Mouse (Mus musculus) c-Kit-positive CD71-positive TER-119-positive erythroid progenitor cells, embryonic 14.5 days (primary cell): ENCODE measurements around the gene Grtp1.

Experiments used
- DNase-seq: peaks from one replicate; pipeline ENCODE4 v3.0.0-alpha.2; 2013; ENCODE audit warnings: low spot score

Gene Grtp1

DNA sequence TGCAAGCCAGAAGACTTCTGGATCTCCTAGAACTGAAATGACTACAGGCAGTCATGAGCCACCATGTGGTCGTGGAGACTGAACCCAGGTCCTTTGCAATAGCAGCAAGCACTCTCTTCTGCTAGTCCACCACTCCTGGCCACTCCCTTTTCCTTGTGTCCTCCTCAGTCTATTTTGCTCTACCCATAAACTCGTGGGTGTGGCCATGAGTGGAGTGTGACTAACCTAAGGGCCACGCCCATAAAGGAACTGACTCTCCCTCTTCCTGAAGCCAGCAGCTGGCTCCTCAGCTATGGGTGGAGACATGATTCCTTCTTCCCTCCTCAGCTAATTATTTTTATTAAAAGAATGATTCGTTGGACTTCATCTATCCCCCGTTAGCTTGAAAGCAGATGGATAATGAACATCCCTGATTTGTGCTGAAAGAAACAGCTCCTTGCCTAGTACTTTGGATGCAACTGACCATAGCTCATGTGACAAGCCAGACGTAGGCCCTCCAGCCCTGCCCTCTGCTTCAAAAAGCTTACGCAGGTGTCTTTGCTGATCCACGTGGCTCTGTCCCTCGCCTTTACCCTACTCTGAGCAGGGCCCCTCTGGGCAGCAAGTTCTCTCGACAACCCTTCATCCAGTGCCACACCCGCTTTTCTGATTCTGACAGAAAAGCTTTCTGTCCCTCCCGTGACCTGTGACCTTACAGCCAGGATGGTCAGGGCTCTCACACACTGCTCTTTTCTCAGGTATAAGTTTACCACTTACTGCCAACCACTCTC lies 4.1 kb upstream of the Grtp1 start:
- DNase-seq = peak; percentile 76

DNA sequence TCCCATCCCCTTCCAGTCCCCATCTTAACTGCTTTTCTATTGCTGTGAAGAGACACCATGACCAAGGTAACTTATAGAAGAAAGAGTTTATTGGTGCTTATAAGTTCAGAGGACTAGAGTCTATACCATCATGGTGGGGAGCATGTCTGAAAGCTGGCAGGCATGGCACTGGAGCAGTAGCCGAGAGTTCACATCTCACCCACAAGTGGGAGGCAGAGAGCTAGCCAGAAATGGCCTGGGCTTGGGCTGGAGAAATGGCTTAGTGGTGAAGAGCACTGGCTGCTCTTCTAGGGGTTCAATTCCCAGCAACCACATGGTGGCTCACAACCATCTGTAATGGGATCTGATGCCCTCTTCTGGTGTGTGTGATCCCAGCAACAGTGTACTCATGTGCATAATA lies 3.1 kb upstream of the Grtp1 start:
- DNase-seq = peak; percentile 53

DNA sequence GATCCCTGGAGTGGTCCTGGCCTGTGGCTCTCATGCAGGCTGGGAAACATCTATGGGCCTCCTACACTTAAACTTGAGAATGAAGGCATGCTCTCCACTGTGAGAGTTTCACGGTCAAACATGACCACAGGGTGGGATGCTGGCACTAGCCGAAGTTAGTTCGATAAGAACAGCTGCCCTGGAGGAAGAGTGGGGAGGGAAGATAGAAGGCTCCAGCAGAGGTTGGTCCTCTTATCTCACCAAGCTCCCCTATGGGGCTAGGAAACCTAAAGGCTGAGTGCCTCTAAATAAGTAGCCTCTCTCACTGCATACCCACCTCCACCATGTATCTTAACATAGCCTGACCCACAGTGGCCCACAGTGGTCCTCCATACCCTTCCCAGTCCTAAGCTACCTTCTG lies 2.4 kb upstream of the Grtp1 start:
- DNase-seq = peak; percentile 77

DNA sequence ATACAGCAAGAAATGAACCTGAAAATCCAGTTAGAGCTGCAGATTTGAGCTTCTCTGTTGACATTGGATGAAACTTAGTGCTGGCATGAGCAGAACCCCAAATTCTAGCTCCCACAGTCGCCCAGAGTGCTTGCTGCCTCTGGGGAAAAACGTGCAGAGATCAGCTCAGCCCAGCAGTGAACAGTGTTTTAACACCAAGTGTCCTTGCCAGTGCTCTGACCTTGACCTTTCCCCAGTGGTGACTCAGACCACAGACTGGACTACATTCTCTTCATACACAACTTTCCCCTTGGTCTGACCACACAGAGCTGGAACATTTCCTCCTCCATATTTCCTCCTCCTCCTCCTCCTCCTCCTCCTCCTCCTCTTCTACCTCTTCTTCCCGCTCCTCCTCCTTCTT lies 1.6 kb upstream of the Grtp1 start:
- DNase-seq = no peak

DNA sequence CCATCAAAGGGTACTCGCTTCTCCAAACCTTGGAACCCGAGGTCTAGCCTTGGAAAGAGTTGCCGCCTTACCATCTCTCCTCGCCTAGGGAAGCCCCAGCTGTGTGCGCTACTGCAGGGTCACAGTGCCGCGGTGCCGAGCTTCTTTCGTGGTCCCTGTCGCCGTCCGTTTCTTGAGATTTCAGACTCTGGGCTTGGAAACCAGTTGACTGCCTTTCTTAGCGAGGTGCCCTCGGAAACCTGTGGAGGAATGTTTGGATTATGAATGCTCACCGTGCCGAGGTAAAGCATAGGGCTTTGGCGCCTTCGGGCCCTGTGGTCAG lies 554 bp upstream of the Grtp1 start:
- no peak for DNase-seq

DNA sequence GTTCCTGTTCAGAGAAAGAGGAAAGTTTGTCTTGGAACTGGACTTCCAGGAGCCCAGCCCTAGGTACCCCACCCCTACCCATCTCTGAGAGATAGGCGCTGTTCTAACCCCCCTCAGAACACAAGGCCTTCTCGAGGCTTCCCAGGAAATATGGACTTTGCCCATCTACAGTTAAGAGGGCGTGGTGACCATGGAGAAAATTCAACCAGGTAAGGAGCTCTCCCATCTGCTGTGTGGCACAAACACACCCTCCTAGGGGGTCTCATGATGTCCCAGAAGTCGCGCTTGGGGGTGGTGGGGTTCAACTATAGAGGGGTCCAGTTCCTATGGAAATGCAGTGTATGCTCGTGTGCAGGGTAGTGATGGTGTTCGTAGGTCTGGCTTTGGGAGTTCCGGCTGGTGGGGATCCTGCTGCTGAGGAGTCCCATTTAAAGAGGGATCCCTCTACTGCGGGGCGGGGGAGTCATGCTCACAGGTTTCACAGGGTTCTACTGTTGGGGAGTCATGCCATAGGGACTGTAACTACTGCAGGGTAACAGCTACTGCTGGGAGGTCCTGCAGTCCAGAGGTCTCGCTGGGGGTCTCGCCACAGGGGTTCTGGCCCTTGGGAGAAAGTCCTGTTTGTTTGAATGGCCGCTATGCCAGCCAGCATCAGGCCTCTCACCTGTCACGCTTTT lies 897 bp downstream of the Grtp1 start:
- DNase-seq = no peak

DNA sequence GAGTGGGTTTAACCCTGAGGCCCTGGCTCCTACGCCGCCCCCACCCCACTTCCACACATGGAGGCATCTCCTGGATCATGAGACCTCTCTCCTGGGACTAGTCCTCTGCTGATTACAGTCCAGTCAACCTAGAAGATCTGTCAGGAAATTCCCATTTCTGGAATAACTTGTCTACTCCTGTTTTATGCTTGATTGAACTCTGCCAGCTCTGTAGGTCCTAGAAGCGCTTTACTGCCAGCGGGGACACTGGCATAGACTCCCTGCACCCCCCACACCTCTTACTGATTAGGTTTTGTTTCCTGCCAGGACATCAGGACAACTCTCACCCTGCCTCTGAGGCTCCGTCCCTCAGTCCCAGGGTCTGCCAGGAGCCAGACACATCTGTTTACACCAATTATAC lies 2.9 kb downstream of the Grtp1 start:
- no peak for DNase-seq

DNA sequence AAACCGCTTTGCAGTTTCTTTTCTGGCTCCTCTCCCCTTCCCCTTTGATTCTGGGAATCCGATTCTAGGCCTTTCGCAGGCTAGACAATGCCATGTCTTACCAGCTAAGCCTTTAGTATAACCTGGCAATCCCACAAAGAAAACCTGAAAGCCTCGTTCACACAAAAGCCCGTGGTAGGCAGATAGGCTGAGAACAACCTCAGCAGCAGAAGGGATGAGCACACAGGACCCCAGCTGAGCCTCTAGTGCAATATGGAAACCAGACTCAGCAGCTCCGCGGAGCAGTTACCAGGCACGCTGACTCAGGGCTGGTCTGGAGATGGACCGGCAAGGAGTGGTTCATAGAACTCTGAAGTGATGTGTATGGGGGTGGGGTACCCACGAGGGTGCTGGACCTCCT lies 5.6 kb downstream of the Grtp1 start:
- no peak for DNase-seq

DNA sequence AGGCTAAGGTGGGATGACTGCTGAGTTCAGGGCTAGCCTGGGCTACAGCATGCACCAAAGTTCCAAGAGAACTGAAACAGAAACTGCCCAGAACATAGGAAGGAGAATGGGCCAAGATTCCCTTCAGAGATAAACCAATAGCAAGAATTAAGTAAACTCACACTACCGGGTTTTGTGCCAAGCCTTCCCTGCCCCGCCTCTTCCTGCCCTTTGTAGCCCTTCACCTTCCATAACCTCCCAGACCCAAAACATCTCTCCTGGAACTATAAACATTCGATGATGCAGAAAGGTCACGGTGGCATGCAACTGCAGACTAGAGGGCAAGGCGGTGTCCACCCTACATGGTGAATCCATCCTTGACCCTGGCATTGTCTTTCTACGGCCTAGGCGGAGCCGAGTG lies 10.2 kb downstream of the Grtp1 start:
- DNase-seq = no peak

DNA sequence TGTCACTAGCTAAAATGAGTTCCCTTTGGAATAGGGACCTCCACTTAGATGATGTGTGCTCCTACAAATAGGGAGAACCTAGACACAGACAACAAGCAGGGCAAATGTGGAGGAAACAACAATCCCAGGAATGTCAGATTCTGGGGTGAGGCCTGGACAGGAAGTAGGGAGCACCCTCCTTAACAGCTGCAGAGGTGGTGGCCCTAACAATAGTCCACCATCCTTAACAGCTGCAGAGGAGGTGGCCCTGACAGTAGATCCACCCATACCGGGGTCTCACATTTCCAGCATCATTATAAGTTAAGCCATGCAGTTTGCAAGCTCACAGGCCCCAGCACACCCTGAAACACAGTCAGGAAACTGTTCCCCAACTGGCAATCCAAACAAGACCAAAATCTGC lies 11.6 kb downstream of the Grtp1 start:
- DNase-seq = no peak

DNA sequence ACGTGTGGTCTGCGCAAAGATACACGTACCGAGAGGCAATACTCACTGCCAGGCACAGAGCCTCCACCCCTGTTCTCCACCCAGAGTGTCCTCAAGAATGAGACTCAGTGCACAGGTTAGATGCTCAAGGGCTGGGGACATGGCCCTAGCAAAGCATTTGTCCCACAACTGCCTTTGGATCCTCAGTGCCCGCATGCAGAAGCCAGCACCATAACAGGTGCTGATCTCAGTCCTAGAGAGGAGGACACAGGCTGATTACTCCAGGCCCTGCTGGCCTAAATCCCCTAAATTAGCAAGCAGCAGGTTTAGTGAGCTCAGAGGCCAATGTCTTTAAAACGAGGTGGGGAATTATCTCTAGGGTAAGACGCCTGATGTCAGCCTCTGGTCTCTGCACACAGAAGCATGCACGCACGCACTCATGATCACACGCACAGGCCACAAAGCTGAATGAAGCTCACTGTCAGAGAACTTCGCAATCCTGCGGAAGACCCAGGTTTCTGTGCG lies 12.3 kb downstream of the Grtp1 start:
- DNase-seq = no peak

DNA sequence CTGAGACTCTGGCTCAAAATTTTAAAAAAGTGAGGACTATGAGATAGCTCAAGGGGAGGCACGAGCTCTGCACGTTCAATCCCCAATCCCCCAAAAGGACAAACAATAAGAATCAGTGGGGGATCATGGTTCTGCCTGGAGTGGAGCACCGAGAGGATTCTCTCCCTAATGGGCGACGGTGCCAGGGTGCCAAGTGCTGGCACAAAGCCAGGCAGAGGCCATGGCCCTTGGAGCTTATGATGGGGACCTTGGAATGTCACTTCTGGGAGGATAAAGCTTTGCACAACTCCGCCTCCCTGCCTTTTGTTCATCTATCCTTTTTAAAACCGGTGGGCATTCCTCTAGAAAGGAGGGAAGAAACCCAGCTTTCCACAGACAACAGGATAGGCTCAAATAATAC lies 12.8 kb downstream of the Grtp1 start:
- DNase-seq = no peak

DNA sequence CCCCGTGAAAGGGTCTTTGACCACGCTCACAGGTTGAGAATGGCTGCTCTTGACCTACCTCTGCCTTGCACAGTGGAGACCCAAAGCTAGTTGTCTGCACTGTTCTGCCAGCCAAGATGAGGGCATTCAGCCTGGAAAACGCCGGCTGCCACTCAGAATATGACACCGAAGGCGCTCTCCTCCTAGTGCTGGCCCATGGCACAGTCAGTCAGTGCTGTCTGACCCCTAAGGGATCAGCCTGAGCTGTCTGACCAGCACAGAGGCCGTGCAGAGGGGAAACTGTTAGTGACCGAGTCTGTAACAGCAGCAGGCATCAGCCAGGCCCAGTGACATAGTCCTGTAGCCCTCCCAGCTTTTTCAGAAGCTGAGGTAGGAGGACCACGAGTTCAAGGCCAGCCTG lies 13.2 kb downstream of the Grtp1 start:
- no peak for DNase-seq

DNA sequence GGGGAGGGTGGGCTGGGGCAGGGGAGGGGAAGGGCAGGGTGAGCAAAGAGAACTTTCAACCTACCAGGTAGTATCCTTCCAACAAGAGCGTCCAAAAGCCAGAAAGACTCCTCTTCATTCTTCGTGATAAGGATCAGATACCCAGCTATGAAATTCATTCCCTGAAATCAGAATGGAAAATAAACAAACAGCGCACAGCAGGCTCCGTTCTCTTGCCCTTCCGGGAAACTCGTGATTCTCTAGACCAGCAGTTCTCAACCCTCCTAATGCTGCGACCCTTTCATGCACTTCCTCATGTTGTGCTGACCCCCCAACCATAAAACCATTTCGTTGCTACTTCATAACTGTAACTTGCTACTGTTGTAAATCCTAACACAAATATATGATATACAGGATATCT lies 13.6 kb downstream of the Grtp1 start:
- DNase-seq = no peak

DNA sequence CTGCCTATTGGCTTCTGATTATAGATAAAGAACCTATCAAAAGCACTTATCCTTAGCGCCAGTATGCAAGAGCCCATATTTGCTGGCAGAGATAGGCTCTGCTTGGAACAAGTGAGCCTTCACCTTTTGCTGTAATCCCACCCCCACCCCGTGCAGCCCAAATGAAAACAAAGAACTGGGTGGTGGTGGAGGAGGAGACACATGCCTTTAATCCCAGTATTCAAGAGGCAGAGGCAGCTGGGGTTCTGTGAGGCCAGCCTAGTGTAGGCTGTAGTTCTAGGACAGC lies 18.8 kb downstream of the Grtp1 start:
- DNase-seq = no peak

DNA sequence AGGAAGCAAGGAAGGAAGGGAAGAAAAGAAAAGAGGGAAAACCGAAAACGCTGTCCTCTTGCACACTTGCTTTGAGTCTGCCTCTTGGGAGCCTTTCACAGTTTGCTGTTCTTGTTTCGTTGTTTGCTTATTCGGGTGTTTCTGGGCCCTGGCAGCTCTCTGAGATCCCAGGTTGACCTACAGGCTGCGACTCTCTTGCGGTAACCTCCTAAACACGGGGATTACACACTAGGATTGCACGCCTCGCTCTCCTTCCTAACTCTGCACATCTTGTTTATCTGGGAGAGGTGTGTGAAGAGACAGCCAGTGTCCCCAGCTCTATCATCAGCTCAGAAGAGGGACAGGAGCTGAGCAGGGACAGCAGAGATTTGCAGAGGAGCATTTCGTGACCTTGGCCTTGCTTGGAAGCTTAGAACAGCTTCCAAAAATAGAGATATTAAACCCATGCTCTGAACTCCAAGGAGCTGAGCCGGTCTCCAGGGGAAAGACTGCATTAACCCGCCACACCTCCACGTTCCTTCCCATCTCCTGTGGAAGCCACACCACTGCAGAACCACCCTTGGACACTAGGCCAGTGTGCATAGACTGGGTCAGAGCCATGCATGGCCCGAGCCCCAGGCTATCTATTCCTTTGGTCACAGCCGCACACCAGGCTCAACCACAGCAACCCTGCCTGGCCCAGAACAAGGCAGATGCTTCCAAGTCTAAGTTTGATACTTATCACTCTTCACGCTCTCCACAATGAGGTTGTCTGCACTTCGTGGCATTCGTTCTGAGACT lies 19.3 kb downstream of the Grtp1 start:
- no peak for DNase-seq

DNA sequence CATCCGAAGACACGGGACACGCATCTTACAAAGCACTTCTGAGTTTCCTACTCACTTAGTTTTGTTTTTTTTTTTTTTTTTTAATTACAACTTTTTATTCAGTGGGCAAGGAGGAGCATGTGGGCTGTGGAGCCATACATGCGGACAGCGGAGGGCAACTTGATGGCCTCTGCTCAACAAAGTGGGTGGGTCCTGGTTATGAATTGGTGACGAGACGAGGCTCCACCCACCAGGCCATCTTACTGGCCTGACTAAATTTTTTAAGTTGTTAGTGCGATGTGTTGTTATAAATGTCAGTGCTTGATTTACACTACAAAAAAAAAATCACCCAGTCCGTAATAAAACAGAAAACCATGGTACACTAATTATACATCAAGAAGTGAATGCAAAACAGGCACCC lies 20.0 kb downstream of the Grtp1 start:
- no peak for DNase-seq

DNA sequence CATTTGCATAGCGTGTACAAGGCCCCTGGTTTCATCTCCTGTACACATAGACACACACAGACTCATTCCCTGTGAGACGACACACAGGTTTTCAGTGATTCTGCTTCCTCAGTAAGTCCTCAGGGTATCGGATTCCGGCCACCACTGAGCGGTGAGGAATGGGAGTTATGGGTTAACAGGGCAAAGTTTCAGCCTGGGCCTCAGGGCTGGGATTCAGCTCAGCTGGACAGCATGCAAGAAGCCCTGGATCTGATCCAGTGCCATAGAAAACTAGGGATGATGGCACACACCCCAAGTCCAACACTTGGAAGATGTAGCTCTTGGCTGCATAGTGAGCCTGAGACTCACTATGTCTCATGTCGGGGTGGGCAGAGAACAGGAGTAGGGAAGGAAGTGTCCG lies 20.5 kb downstream of the Grtp1 start:
- no peak for DNase-seq

DNA sequence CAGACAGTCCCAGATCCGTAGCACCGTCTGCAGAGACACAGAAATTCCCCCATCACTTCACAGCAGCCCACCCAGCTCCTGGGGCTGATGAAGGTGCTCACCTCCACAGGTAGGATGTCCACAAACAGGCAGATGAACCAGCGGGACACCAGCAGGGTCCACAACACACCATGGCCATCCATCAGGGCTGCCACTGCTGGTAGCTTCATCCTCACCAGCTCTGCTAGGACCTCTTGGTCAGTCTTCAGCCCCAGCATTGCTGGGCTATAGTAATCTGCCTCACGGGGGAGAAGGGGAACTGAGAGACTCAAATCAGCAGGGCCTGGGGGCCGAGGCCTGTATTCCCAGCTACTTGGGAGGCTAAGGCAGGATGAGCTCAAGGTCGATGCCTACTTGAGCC lies 20.9 kb downstream of the Grtp1 start:
- DNase-seq = no peak

DNA sequence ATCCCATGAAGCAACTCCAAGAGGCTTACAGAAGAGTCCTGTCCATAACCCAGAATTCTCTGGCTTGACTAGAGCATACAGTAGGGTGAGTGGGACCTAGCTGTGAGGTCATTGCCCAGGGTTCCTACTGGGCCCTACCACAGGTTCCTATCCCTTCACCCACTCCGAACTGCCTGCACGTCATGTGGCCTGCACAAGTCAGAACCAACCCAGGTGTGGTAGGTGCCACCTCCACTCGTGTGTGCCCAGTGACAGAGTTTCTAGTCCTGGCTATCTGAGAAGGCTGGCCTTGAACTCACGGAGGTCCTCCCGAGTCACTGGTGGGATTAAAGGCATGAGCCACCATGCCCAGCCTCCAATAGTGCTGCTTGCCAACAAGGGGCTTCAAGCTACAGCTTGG lies 22.3 kb downstream of the Grtp1 start:
- no peak for DNase-seq

DNA sequence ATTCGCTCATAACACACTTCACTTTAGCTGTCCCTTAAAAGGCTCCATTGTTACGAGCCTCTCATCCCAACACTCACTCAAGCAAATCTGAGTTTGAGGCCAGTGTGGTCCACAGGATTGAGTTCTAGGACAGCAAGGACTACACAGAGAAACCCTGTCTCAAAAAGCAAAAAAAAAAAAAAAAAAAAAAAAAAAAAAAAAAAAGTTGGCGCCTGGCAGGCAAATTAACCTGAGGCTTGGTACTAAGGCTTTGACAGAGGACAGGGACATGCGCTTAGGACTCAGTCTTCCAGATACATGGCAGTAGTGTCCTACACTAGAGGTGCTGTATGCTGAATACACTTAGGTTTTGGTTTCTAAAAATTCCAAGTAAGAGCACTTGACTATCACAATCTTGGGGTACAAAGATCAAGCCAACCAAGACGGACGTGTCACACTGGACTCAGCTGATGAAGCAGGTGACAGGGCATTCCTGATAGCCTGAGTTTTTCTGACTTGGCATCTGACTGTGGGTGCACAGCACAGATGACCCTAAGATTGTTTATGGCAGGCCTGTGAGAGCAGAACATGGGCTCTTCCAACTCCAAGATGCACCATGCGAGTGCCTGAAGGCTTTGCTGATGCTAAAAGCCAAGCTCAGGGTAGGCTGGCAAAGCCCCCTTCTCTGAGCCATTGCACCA lies 23.1 kb downstream of the Grtp1 start:
- DNase-seq = no peak

DNA sequence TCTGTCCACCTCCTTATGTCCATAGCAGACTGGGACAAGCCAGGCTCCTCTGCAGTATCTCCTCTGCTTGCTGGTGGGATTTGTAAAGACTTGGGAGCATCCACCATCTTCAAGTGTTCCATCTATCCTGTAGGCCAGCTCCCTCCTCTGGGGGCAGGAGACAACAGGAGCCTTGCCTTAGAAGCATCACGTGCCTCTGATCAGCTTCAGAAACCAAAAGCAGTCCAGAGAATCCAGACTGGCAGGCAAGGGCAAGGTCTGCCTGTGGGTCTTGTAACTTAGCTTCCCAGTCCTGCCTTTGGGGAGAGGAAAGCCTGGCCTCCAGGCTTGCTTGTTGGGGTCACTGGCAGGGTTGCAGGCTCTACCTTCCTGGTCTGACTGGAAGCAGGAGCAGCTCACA lies 24.8 kb downstream of the Grtp1 start:
- no peak for DNase-seq

DNA sequence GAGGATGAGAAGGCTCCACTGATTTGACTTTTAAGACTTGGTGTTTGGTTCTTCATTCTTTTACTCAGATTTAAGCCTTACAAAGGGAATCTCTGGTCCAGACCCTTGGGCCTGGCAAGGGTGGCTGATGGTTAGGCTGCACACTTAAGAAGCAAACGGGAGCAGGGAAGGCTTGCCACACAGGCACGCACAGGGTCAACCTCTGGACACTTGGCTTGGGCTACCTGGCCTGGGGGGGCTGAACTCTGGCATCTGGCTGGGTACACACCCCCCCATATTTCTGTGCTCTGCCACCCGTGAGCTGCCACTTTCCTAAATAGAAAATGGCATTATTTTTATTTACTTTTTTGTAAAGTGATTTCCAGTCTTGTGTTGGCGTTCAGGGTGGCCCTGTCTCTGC lies 25.6 kb downstream of the Grtp1 start:
- no peak for DNase-seq
